Mouse (Mus musculus) intestine, embryonic 15.5 days (tissue): ENCODE results near the gene Hoxa3. TPM values are rescaled to one million over a fixed set of nuclear protein-coding genes. Genes with fewer than 3 reads are reported as not detected.

Experiments used
- ATAC-seq: fragments of 200-750 bp; cut with Nextera tagmentation; 2 replicates; pipeline ENCODE4 v1.8.0; 2017; ENCODE audit warnings: moderate TSS enrichment, moderate library complexity
- H3K27ac ChIP-seq: fragments of 300-500 bp; sonication (generic); 2 replicates; pipeline ENCODE4 v1.5.1; 2015; ENCODE audit warnings: mild to moderate bottlenecking, inconsistent platforms
- H3K27me3 ChIP-seq: fragments of 300-500 bp; sonication (generic); replicated peaks from 2 replicates; pipeline ENCODE4 v1.6.1; 2015; ENCODE audit warnings: inconsistent platforms
- H3K36me3 ChIP-seq: fragments of 300-500 bp; sonication (generic); 2 replicates; pipeline ENCODE4 v1.6.1; 2015; ENCODE audit warnings: inconsistent platforms
- H3K4me1 ChIP-seq: fragments of 300-500 bp; sonication (generic); replicated peaks from 2 replicates; pipeline ENCODE4 v1.6.1; 2015; ENCODE audit warnings: inconsistent platforms
- H3K4me2 ChIP-seq: fragments of 300-500 bp; sonication (generic); replicated peaks from 2 replicates; pipeline ENCODE4 v1.6.1; 2015; ENCODE audit warnings: mild to moderate bottlenecking, inconsistent platforms
- H3K4me3 ChIP-seq: fragments of 300-500 bp; sonication (generic); replicated peaks from 2 replicates; pipeline ENCODE4 v1.5.1; 2015; ENCODE audit warnings: inconsistent platforms
- H3K9ac ChIP-seq: fragments of 300-500 bp; sonication (generic); 2 replicates; pipeline ENCODE4 v1.6.1; 2015; ENCODE audit warnings: inconsistent platforms
- H3K9me3 ChIP-seq: fragments of 300-500 bp; sonication (generic); 2 replicates; pipeline ENCODE4 v1.6.1; 2016; ENCODE audit warnings: inconsistent platforms
- WGBS: fragments of 180-500 bp; shearing (Covaris S2); methylation state at CpG from one replicate; pipeline ENCODE4 v1.1.7; 2015; 5-methylcytosine and 5-hydroxymethylcytosine counted together
- polyA plus RNA-seq: library from polyadenylated mRNA; unstranded; fragments of >200 nt; fragmentation: Nextera tagmentation; extraction: Ambion mirVana; gene quantifications from 2 replicates; pipeline ENCODE4 v1.2.1, GENCODE M21; 2015

Hoxa3 gene
- polyA plus RNA-seq, 1 experiment from 2014 or later, result 6.2 TPM

DNA sequence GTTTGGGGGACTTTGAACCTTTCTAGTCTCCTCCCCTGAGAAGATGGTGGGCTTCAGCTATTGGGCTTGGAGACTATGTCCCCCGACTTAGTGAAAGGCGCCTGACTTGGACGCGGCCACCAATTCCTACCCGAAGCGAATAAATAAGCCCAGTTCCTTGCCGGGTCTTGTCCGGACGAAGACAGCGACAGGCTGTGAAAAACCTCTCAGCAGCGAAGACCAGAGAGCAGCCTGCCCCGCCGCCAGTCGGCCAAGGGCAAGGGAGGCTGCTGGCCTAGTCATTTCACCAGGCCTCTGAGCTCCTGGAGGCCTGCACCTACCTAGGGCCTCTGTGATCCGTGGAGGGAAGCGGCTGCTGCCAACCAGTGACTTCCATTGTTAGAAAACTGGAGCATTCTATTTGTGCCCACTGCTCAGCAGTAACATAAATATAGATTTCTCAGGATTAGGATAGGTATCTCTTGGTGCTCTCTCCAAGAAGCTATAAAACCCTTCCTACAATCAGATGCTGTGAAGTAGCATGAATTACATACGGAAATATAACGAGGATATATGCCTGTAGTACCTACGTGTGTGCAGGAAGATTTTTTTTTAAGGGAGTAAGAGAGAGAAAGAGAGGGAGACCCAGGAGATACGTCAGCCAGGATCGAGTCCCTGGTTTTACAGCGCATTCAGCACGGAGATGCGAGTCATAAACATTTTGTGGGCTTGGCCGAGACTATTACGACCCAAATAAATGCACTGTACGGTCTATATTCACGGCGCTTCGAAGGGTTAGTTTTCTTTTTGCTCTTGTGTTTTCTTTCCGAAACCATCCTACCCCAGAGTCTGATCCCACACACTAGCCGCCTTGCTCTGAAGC lies 7.1 kb upstream of the Hoxa3 start:
- no peak overlapping the region for H3K4me3 ChIP-seq
- 37% methylated on average over 32 of the region's 32 CpGs for WGBS
- no peak for ATAC-seq

DNA sequence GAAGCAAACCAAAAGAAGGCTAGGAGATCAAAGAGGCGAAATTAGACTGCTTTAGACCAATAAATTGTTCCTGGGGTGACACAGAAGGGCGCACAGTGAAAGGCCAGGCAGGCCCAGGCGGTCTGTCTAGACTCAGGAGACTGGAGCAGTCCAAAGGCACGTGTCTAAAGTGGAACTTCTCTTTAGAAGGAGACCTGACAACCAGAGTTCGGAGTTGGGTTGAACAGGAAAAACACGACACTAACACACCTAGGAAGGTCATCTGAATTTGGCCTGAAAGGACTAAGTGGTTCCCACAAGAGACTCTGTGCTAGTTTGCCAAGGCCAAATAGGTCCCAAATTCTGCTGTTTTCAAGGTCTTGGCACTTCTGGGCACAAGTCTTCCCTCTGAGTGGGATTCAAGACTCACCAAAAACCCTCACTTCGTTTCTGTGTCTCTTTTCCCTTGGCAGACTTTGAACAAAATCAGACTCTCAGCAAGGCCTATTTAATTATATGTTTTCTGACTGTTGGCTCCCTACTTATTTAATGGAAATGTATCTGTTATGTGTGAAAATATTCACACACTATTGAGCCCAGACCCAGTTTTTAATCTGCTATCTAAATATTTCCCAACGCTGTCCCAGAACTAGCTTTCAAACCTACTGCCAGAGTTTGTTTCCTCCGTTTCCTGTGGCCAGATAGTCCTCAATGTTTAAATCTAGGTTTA lies 6.3 kb upstream of the Hoxa3 start:
- no peak for ATAC-seq
- Histone ChIP-seq H3K36me3 (no peaks in the 10 kb centered on the region), H3K4me3 (no peak overlapping the region), H3K9ac (no peak overlapping the region), H3K9me3 (no peaks in the 10 kb centered on the region), H3K4me1 (peaks cover 18% of the 10 kb centered on the region), H3K27me3 (peaks cover 91% of the 10 kb centered on the region), H3K27ac (no peak overlapping the region), H3K4me2 (peak overlapping the region; percentile 22; the same call in 1 of the 2 replicates)
- WGBS, result 51% methylated on average over 9 of the region's 9 CpGs

More for the DNA sequence above, 7.1 kb upstream of the Hoxa3 start:
- Histone ChIP-seq H3K27me3 (peaks cover 91% of the 10 kb centered on the region), H3K27ac (no peak overlapping the region), H3K4me1 (peaks cover 21% of the 10 kb centered on the region), H3K36me3 (no peaks in the 10 kb centered on the region), H3K9ac (no peak overlapping the region), H3K9me3 (no peaks in the 10 kb centered on the region), H3K4me2 (peak overlapping the region; percentile 94)

- Histone ChIP-seq H3K4me1 (peaks cover 18% of the 10 kb centered on the region), H3K27ac (no peak overlapping the region), H3K4me2 (peak overlapping the region; percentile 77), H3K4me3 (peak overlapping the region; percentile 42; the same call in 1 of the 2 replicates), H3K9ac (no peak overlapping the region), H3K27me3 (peaks cover 89% of the 10 kb centered on the region), H3K9me3 (no peaks in the 10 kb centered on the region), H3K36me3 (no peaks in the 10 kb centered on the region)
- no peak for ATAC-seq
- WGBS, result 40% methylated on average over 14 of the region's 14 CpGs
Measured at GRCm38 (mm10) chr6:52218643-52219215, 5.6 kb upstream of the Hoxa3 start.

DNA sequence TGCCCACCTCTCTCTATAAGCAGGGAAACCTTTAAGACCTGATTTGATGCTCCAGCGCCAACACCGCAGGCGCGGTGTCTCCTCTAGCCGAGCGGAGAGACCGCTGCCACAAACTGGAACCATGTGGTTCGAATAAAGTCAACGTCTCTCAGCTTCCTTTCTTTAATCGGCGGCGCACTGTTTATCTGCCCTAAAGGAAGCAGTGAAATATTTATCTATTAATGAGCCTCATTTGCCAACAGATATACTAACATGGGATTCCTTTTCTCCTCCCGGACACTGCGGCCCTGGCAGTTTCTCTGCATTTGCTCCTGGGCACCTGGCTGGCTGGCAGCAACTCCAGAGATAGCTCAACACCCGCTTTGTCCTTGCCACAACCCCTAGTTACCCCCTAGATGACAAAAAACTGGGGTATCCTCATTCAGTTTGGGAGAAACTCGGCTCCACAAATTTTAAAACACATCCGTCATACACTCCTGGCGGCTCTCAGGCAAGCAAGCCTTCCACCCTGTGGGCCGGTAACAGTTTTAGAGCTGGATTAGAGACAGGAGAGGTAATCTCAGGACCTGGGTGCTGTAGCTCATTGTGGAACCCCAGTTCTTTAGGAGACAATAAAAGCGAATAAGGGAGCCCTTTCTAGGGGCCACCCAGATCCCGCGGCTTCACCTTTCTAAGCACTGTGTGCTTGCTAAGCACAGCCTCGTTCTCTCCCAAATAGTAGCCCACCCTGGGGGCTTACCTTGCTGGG lies 4.9 kb upstream of the Hoxa3 start:
- Histone ChIP-seq H3K27ac (no peak overlapping the region; the same call in 1 of the 2 replicates), H3K9me3 (no peaks in the 10 kb centered on the region), H3K9ac (peak overlapping the region; percentile 29), H3K4me3 (peak overlapping the region; percentile 42), H3K4me1 (peaks cover 19% of the 10 kb centered on the region), H3K27me3 (peaks cover 85% of the 10 kb centered on the region), H3K4me2 (peak overlapping the region; percentile 77), H3K36me3 (no peaks in the 10 kb centered on the region)
- 16% methylated on average over 23 of the region's 23 CpGs for WGBS
- no peak for ATAC-seq

DNA sequence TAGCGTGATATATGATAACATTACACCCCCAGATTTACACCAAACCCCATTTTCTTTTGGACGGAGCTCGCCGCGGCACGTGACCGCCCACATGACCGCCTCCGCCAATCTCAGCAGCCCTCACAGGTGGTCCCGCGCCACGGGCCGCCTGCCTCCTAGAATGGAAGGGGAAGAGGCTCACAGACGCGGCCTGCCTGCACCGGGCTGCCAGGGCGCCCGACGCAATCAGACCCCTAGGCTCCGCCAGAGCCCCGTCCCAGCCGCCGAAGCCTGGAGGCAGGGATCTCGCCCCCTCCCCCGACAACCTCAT lies 4.3 kb upstream of the Hoxa3 start:
- Histone ChIP-seq H3K9ac (peak overlapping the region; percentile 29; the same call in 1 of the 2 replicates), H3K36me3 (no peaks in the 10 kb centered on the region), H3K27me3 (peaks cover 85% of the 10 kb centered on the region)

GRCm38 (mm10) chr6:52216691-52217458 lies 3.7 kb upstream of the Hoxa3 start:
- no peaks in the 10 kb centered on the region for H3K9me3 ChIP-seq
- H3K4me3 ChIP-seq, result peak overlapping the region; percentile 42
- peaks cover 22% of the 10 kb centered on the region for H3K4me1 ChIP-seq
- H3K36me3 ChIP-seq, result no peaks in the 10 kb centered on the region
- H3K27ac ChIP-seq, result peak overlapping the region; percentile 37; the same call in 1 of the 2 replicates
- ATAC-seq, result no peak
- WGBS, result 1% methylated on average over 60 of the region's 60 CpGs
- H3K4me2 ChIP-seq, result peak overlapping the region; percentile 77
- peak overlapping the region; percentile 51 for H3K9ac ChIP-seq
- peaks cover 82% of the 10 kb centered on the region for H3K27me3 ChIP-seq

More for the DNA sequence above, 4.3 kb upstream of the Hoxa3 start:
- H3K4me1 ChIP-seq, result peaks cover 24% of the 10 kb centered on the region
- peak overlapping the region; percentile 42 for H3K4me3 ChIP-seq
- peak; percentile 55 for ATAC-seq
- H3K27ac ChIP-seq, result peak overlapping the region; percentile 37; the same call in 1 of the 2 replicates
- H3K4me2 ChIP-seq, result peak overlapping the region; percentile 77
- WGBS, result under 1% methylated on average over 25 of the region's 25 CpGs
- no peaks in the 10 kb centered on the region for H3K9me3 ChIP-seq

DNA sequence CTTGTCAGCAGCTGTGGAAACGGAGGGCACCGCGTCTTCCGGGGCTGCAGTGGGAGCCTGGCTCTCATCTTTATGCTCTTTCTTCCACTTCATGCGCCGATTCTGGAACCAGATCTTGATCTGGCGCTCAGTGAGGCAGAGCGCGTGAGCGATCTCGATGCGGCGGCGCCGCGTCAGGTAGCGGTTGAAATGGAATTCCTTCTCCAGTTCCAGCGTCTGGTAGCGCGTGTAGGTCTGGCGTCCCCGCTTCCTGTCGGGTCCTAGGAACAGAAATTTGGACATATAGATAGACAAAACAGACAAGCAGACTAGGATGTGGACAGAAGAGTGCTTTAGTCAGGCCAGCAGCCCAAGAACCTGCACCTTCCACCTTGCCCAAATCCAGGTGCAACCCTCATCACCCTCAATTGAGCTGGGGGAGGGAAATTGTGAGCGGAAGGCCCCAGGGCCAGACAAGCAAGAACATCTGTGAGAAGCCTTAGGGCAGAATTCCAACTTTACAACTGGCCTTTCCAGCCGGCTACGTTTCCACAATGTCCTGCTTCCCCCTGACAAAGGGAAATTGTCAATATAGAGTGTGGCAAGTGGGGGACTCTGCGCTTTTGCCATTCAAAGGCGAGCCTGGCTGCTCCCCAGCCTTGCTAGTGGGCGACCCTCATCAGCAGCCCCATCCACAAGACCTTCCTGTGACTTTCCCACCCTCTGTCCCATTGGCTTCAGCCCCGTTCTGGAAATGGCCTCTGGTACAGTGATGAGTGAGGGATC lies 2.8 kb upstream of the Hoxa3 start:
- 11% methylated on average over 30 of the region's 30 CpGs for WGBS
- no peaks in the 10 kb centered on the region for H3K9me3 ChIP-seq
- H3K4me2 ChIP-seq, result peak overlapping the region; percentile 77
- peak overlapping the region; percentile 42 for H3K4me3 ChIP-seq
- H3K36me3 ChIP-seq, result no peaks in the 10 kb centered on the region
- ATAC-seq, result no peak
- H3K4me1 ChIP-seq, result peaks cover 26% of the 10 kb centered on the region
- H3K27me3 ChIP-seq, result peaks cover 83% of the 10 kb centered on the region
- H3K27ac ChIP-seq, result no peak overlapping the region
- peak overlapping the region; percentile 22 for H3K9ac ChIP-seq

DNA sequence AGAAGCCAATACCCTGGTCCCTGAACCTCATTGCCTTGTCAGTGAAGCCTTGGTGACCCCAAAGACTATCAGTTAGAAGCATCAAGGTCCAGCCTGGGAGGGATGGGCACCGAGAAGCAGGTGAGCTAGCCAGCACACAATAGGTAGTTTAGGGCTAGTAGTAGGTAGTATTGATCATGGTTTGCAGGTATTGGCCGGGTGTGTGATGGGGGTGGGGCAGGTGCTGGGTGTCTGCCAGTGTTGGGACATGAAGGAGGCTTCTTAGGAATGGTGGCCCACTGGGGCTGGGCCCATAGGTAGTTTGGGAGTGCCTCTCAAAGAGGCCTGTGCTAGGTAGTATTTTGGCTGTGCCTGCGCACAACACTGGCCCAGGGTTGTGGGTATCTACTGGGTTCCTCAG lies 1.9 kb upstream of the Hoxa3 start:
- Histone ChIP-seq H3K27me3 (peaks cover 80% of the 10 kb centered on the region), H3K4me1 (peaks cover 26% of the 10 kb centered on the region), H3K9me3 (no peaks in the 10 kb centered on the region), H3K9ac (no peak overlapping the region), H3K4me2 (no peak overlapping the region), H3K4me3 (no peak overlapping the region), H3K27ac (no peak overlapping the region), H3K36me3 (no peaks in the 10 kb centered on the region)
- ATAC-seq, result no peak
- WGBS, result 43% methylated on average over 3 of the region's 3 CpGs

DNA sequence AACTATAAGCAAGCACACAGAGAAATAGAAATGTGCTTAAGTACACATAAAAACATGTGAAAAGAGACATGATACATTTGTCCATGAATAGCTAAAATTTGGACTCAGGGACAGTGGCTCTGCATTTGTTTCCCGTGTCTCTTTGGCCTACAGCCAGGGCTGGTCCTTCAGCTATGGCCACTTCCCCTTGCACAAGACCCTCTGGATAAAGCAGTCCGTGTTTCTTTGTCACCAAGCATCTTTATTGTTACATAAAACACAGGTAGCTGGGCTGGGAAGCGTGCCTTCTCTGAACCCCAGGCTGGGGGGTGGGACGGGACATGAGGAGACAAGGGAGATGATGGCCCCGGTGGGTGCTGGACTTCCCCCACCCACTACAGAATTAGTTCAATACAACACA lies 1.1 kb upstream of the Hoxa3 start:
- Histone ChIP-seq H3K4me1 (peaks cover 30% of the 10 kb centered on the region), H3K4me2 (no peak overlapping the region), H3K36me3 (no peaks in the 10 kb centered on the region), H3K9me3 (no peaks in the 10 kb centered on the region), H3K9ac (no peak overlapping the region), H3K27me3 (peaks cover 80% of the 10 kb centered on the region), H3K4me3 (no peak overlapping the region), H3K27ac (no peak overlapping the region)
- 52% methylated on average over 5 of the region's 5 CpGs for WGBS
- no peak for ATAC-seq

- Histone ChIP-seq H3K27ac (peak overlapping the region; percentile 91), H3K9me3 (no peaks in the 10 kb centered on the region), H3K4me3 (peak overlapping the region; percentile 52), H3K4me2 (peak overlapping the region; percentile 69), H3K9ac (peak overlapping the region; percentile 69), H3K27me3 (peaks cover 76% of the 10 kb centered on the region), H3K4me1 (peaks cover 42% of the 10 kb centered on the region), H3K36me3 (no peaks in the 10 kb centered on the region)
- WGBS, result 5% methylated on average over 22 of the region's 22 CpGs
- no peak for ATAC-seq
Measured at GRCm38 (mm10) chr6:52212556-52213118, 499 bp downstream of the Hoxa3 start.
